Mouse (Mus musculus) frontal cortex, postnatal 10 days (tissue): ENCODE measurements around the gene C87436.
A peak's percentile ranks its signal among the peaks of the same experiment; 100 is the strongest.

ENCODE experiments used
- DNase-seq, 2 experiments: peaks; one replicate each; pipeline ENCODE4 v3.0.0; 2022; ENCODE audit warnings: low spot score in 2 of 2, mixed read lengths in 1 of 2

Gene C87436

DNA sequence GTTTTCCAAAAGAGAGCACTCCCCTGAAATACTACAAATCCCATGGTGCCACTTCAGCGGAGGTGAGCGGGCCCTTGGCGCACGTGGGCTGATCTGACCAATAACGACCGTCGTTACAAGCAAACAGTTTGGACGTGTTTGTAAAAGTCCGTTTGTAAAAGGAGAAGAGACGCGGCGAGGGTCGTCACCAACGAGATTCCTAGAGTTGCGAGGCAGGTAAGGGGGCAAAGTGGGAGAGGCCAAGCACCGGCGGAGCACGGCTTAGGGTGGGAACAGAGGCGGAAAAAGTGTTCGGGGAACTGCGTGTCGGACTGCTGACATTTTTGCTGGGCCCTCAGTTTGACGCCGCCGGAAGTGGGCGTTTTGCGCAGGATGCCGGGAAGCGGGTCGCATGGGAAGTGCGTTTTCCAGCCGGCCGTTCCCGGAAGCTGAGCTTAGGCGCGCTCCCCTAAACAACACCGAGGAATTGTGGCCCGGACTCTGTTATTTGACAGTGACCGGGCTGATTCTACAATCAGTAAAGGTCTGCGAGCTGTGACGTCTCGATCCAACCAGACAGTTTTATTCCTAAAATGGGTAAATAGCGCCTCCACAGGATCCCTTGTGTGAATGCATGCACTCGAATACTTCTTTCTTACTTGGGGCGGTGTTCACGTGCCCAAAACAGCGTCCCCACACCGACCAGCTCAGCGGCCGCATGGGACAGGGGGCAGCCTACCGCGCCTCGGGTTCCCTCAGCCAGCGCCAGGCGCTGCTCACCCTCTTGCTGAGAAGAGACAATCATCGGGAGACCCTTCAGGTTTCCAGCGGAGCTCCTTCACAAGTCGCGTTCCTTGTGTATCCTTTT is at the start of gene C87436:
C87436 (plus strand) TSS at position 103 of the 847 bp plus-strand sequence.
- peak; percentile 90 to 94 for DNase-seq

GRCm38 (mm10) chr6:86388461-86388860 is 49.7 kb upstream of the C87436 start:
- DNase-seq, result no peak

- no peak for DNase-seq
Observed at GRCm38 (mm10) chr6:86391326-86391725, 46.8 kb upstream of the C87436 start.

GRCm38 (mm10) chr6:86393187-86393586 is 45.0 kb upstream of the C87436 start:
- no peak for DNase-seq

DNA sequence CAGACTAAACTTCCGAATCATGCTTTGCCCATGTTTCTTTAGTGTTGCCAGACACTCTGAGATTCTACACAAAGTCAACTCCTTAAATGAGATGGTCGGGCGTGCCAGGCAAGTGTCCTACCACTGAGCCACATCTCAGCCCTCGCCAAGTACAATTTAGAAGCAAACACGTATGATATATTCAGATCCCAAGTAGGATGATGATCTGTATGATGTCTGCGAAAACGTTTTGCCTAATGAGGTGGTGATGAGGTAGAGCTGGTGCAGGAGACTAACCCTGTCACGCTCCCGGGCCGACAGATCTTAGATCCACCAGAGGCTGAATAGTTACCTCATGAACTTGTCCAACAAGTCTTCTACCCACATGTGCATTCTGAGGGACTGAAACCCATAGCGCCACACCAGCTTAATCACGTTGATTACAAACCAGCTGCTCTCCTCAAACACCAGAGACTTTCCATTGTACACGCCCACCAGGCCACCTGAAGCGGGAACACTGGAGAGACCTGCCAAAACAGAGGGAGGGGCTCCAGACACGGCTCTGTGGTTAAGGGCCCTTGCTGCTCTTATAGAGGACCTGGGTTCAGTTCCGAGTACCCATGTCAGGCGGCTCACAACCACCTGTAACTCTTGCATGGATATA is 44.0 kb upstream of the C87436 start:
- no peak for DNase-seq

DNA sequence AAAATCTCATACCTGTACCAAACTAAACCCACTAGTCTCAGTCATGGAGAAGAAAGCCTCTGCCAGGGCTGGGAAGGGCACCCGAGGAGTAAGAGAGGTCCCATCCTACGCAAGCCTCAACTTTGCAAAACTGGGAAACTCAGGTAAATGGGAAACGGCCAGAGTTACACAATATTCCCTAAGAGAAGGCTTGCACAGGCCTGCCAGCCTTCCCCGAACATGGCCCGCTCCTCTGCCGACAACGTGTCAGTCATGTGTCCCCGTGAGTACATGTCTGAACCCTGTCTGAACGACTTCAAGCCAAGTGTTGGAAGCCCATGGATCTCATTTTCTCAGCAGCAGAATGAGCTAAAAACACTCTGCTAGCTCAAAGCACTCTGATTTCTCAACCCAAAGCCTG is 43.2 kb upstream of the C87436 start:
- no peak for DNase-seq

GRCm38 (mm10) chr6:86395969-86396368 is 42.2 kb upstream of the C87436 start:
- DNase-seq, result no peak

DNA sequence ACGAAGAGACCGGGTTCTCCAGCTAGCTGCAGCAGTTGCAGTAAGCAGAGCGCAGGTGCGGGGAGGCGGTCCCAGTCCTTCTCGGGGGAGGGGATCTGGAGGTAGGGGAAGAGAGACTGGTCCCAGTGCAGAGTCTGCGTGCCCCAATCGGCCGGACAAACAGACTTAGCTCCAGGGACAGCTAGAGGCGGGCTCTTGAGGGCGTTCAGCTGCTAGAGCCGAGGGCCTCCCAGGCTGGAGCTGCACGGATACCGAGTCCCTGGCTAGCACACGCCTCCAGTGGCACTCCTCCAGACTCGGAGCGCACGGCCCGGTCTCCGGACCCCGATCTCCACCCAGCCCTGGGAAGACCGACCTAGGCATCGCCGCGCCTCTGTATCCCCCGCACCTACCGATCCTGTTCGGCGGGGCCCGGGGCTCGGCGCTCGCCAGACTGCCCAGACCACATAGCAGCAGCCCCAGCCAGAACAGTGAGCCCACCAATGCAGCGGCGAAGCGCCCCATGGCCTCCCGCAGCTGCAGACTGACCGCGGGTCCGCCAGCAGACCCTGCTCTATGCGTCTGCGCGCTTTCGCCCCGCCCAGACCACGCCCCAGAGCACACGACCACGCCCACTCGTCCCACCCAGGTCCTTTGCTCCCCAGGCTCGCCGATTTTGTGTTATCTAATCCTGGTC is 41.5 kb upstream of the C87436 start, which contains the start of gene Pcyox1:
Pcyox1 (minus strand) TSS at position 574 of the 676 bp plus-strand sequence.
- peak; percentile 73 to 88 for DNase-seq

- DNase-seq, result no peak
Observed at GRCm38 (mm10) chr6:86397257-86397980, 40.8 kb upstream of the C87436 start.

DNA sequence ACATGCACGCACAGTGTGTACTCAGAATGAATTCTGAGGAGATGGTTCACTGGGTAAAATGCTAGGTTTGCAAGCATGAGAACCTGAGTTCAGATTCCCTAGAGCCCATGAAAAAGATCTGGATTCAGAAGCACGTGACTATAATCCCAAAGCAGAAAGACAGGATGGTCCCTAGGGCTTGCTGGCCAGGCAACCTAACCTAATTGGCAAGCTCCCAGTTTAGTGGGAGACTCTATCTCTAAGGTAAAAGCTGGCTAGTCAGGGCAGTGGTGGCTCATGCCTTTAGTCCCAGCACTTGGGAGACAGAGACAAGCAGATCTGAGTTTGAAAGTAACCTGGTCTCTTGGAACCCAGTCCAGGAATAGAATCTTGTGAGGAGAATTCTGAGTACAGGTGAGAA is 39.2 kb upstream of the C87436 start:
- no peak for DNase-seq

- DNase-seq, result no peak
Observed at GRCm38 (mm10) chr6:86399995-86400394, 38.2 kb upstream of the C87436 start.

DNA sequence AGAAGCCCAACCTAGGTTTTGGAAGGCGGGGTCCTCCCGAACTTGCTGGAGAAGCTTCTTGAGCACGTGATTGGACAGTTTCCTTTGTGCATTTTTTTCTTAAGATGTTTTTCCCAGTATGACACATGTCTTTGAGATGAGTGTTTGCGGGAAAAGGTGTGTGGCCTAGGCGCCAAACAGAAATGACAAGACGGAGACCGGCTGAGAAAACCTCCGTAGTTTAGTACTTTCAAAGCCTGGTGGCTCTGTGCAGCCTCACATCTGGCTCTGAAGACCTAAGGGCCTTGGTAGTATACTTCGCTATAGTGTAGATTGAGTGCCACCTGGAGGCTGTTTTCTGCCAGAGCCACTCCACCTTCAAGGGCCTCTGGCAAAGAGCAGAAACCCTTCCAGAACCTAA is 37.2 kb upstream of the C87436 start:
- DNase-seq, result peak; percentile 28 to 49

DNA sequence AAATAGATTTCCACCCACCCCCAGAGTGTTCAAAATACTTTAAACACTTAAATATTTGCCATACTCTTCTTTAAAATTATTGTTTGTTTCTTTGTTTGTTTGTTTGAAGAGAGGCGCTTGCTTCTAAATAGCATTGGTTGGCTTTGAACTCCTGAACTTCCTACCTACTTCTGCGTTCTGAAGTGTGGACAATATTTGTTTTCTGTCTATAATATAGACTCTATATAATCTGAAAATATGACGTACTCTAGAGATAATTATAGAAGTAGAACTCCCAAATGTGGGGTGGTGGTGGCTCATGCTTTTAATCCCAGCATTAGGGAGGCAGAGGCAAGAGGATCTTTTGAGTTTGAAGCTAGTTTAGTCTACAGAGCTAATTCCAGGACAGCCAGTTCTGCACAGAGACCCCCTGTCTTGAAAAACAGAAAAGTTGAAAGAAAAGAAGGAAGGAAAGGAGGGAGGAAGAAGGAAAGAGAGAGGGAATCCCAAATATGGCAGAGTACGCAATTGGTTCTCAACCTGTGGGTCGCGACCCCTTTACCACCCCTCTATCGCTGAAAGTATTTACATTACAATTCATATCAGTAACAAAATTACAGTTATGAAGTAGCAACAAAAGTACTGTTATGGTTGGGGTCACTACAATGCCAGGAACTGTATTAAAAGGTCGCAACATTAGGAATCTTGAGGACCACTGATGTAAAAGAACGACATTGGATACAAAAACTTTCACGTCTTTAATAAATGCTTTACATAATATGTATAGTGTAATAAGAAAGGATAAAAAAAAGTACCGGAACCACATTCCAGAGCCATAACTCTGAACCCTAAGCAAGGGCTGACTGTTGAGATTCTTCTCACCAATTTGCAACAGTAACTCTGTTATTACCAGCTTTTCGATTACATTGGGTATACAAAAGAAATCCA is 35.2 kb upstream of the C87436 start:
- no peak for DNase-seq

DNA sequence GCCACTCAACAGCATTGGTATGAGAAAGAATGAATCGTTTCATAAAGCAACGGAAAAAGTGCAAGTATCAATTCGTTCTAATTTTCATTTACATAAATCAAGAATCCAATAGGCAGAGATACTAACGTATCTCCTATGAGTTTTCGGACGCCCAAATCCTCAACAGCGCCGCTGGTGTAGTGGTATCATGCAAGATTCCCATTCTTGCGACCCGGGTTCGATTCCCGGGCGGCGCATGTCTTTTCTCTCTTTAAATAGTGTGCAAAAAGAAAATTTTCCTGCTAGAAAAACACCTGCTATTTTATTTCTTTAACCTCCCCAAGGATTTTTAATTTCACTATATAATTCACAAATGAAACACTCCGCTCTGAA is 34.5 kb upstream of the C87436 start:
- peak in 1 of 2 experiments; percentile 88 for DNase-seq

DNA sequence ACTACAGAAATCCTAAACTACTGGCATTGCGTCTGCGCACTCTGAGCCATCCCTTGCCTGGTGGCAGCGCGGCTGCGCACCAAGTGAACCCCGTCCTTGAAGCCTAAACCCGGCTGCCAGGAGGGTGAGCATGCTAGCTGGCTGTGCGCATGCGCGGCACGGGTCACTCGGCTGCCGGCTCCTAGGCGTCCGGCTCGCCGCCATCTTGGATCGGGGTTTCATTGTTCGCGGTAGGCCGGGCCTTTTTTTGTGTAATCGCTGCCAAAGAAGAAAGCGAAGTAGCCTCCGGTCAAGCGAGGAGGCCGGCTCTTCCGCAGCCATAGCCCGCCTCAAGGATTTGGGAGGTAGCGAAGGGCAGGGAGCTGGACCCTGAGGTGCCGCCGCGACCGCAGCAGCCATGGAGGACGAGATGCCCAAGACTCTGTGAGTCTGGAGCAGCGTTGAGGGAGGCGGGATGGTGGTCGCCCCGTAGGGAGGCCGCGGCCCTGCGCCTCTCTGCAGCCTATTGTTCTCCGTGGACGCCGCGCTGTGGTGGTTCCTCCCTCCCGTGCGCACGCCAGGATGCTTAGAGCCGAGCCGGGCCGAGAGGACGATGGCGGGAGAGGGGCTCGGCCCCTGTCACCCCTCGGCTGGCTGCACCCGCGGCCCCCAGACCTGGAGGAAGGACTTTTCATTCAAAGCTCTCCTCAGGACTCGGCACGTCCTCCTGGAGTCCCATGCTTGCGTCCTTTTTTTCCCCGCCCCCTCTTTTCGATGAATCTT is 33.9 kb upstream of the C87436 start, which contains the start of gene Tia1:
Tia1 (plus strand) TSS at position 120 of the 762 bp plus-strand sequence.
- DNase-seq, result peak; percentile 96 to 97

DNA sequence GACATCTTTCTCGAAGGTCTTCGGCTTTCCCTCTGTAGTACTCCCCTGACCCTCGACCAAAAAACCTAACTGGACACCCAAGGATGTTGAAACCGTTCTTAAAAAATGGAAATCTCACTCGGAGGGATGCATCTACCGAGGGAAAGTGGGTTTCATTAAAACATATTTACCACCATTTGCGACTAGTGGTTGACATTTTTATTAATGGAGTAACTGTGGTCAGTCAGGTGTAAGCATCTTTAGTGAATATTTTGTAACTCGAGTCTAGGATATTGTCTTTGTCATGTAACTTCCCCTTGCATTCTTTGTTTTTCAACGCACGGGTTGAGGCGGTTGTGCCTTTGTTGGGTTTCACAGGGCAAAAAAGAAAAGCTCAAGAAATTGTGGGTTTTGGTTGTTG is 33.2 kb upstream of the C87436 start:
- no peak for DNase-seq

GRCm38 (mm10) chr6:86406306-86406705 is 31.9 kb upstream of the C87436 start:
- DNase-seq, result no peak

GRCm38 (mm10) chr6:86418711-86419110 is 19.5 kb upstream of the C87436 start:
- DNase-seq, result no peak

GRCm38 (mm10) chr6:86419239-86419638 is 18.9 kb upstream of the C87436 start:
- DNase-seq, result no peak

GRCm38 (mm10) chr6:86420491-86420890 is 17.7 kb upstream of the C87436 start:
- DNase-seq, result no peak
